Mouse (Mus musculus) small intestine, adult 2 months (tissue): Measurements from ENCODE around the gene Grap2.

Experiments used
- CTCF ChIP-seq: fragments of 200-500 bp; IDR thresholded peaks from 2 replicates; pipeline ENCODE4 v1.5.1; 2012; ENCODE audit warnings: low read depth, mild to moderate bottlenecking, control low read depth, inconsistent platforms, low read length, moderate library complexity, mixed read lengths; ENCODE audit not compliant: insufficient replicate concordance, insufficient read length; ENCODE audit errors: extremely low read depth
- POLR2A ChIP-seq: fragments of 200-500 bp; IDR thresholded peaks from 2 replicates; pipeline ENCODE4 v1.6.1; 2012; ENCODE audit warnings: low read depth, mild to moderate bottlenecking, control low read depth, inconsistent platforms, low read length, moderate library complexity

DNA sequence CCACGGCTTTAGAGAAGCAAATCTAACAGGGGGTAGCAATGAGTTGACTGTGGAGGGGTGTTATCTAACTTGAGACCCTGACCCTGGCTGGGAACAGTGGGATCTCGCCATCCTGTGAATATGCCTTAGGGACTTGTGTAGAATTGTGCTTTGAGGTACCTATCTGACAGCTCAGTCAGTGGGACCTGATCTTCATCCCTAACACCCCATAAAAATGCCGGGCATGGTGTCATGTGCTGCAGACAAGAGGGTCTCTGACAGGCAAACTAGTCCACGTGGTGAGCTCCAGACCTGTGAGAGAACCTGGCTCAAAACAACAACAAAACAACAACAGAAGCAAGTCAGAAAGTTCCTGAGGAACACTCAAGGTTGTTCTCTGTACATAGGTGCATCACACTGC lies 27.4 kb downstream of the Grap2 start:
- TF ChIP-seq POLR2A: no peak
- TF ChIP-seq CTCF: no peak
